Mouse (Mus musculus): Measurements from ENCODE around the gene Col4a4. TPM values are rescaled to one million over a fixed set of nuclear protein-coding genes. Genes with fewer than 3 reads are reported as not detected.

Gene Col4a4
- total RNA-seq, 2 experiments from 2014 or later, result 1.7 TPM

DNA sequence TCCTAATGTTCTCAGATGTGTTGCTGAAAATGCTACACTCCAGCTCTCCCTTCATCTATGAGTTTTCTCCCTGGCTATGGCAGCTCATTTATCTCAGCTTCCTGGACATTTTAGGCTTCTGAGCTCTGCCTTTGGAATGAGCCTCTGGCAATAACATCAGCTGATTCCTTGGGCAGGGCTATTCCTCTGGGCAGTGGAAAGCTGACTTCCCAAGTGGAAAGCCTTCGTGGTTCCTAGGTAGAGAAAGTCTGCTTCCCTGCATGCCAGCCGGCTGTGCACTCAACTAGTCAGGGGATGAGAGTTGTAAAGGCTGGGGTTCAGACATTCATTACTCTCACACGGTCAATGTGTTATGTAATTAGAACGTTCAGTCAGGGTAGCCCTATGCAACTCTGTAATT, 8.3 kb downstream of the Col4a4 start:
- no peak for DNase-seq

GRCm38 (mm10) chr1:82577915-82578314, 8.7 kb downstream of the Col4a4 start:
- DNase-seq, result no peak
- intact Hi-C loops (cut with DNase I), result no loop called here

More for the DNA sequence above, 8.3 kb downstream of the Col4a4 start:
- intact Hi-C loops (cut with DNase I), result no loop called here

DNA sequence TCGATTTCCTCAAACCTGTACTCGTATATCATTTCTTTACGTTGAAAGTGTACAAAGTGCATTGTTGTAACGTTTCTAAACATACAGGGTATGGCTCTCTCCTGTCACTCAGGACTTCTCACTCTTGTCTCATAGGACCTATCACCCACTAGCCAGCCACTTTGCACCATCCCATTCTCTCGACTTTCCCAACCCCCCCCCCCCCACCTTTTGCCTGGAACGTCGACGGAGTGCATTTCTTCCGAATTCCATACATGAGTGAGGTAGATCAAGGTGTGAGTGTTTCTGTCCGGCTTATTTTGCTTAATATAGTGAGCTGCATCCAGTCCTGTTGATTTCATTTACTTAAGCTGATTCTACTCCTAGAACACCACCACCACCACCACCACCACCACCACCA, 9.3 kb downstream of the Col4a4 start:
- intact Hi-C loops (cut with DNase I), result no loop called here
- DNase-seq, result no peak

DNA sequence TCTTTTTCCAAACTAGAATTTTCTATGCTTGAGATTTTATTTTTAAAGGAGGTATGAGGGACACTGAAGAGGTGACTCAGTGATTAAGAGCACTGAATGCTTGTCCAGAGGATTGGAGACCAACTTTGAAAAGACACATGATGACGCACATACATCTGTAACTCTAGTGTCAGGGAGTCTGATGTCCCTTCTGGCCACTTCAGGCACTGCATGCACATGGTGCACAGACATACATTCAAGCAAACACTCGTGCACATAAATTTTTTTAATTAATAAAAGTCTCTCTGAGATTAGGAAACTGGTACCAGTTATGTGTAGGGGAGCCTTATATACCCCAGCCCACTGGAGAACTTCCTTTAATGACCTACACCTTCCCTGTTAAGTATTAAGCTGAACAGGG, 10.5 kb downstream of the Col4a4 start:
- intact Hi-C loops (cut with DNase I), result no loop called here
- no peak for DNase-seq

DNA sequence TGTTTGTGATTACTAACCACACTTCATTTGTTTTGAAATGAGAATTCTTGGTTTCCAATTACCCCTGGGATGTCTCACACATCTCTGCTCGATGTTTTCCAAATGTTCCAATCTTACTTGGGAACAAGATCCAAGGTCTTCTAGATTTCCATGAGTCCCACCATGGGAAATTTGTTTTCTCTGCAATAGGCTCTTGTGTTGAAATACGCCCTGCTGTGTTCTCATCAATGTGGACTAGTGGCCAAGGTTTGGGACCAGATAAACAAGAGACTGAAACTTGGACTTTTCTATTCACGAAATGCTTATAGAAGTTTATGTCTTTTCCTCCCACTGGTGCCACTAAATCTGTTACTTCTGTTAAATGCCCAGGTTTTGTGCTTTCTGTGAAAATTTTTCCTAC, 11.0 kb downstream of the Col4a4 start:
- DNase-seq, result no peak
- intact Hi-C loops (cut with DNase I), result no loop called here

- intact Hi-C loops (cut with DNase I), result no loop called here
- DNase-seq, result no peak
Measured at GRCm38 (mm10) chr1:82571758-82572157, 14.9 kb downstream of the Col4a4 start.

GRCm38 (mm10) chr1:82569405-82569804, 17.2 kb downstream of the Col4a4 start:
- DNase-seq, result no peak
- intact Hi-C loops (cut with DNase I), result no loop called here

DNA sequence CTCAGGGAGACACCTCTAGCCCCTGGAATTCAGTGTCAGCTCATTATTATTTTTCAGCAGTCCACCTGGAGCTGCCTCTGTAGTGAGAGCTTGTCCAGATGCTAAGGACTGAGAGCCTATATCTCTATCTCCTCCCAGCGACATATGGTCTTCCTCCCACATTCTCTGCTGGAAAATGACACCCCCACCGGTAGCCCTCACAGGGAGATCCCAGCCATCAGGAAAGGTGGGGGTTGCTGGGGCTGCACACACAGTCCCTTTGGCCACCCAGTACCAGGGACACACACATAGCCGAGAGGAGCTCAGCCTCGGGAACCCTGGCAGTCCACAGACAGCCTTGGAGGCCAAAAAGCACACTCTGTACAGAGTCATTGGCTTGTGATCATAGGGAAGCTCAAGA, 26.4 kb downstream of the Col4a4 start:
- DNase-seq, result no peak
- intact Hi-C loops (cut with DNase I), result no loop called here

- no peak for DNase-seq
- intact Hi-C loops (cut with DNase I), result loop anchor here (5.0 kb wide), 1 partner anchor 87 kb away; no protein-coding TSS in a partner anchor
Measured at GRCm38 (mm10) chr1:82554889-82555288, 31.8 kb downstream of the Col4a4 start.

GRCm38 (mm10) chr1:82554443-82554850, 32.2 kb downstream of the Col4a4 start:
- intact Hi-C loops (cut with DNase I), result no loop called here
- peak; percentile 22 for DNase-seq

- DNase-seq, result no peak
- intact Hi-C loops (cut with DNase I), result no loop called here
Measured at GRCm38 (mm10) chr1:82545199-82545960, 41.3 kb downstream of the Col4a4 start.

- intact Hi-C loops (cut with DNase I), result no loop called here
- no peak for DNase-seq
Measured at GRCm38 (mm10) chr1:82544419-82545185, 42.0 kb downstream of the Col4a4 start.

- DNase-seq, result no peak
- intact Hi-C loops (cut with DNase I), result no loop called here
Measured at GRCm38 (mm10) chr1:82543934-82544333, 42.7 kb downstream of the Col4a4 start.

- no peak for DNase-seq
- intact Hi-C loops (cut with DNase I), result no loop called here
Measured at GRCm38 (mm10) chr1:82540056-82540455, 46.6 kb downstream of the Col4a4 start.

- intact Hi-C loops (cut with DNase I), result no loop called here
- no peak for DNase-seq
Measured at GRCm38 (mm10) chr1:82537848-82538247, 48.8 kb downstream of the Col4a4 start.

- DNase-seq, result no peak
- intact Hi-C loops (cut with DNase I), result no loop called here
Measured at GRCm38 (mm10) chr1:82536515-82537174, 50.0 kb downstream of the Col4a4 start.

GRCm38 (mm10) chr1:82527931-82528330, 58.7 kb downstream of the Col4a4 start:
- intact Hi-C loops (cut with DNase I), result no loop called here
- no peak for DNase-seq

- DNase-seq, result no peak
- intact Hi-C loops (cut with DNase I), result no loop called here
Measured at GRCm38 (mm10) chr1:82491954-82492353, 94.7 kb downstream of the Col4a4 start.

GRCm38 (mm10) chr1:82486371-82486770, 100.3 kb downstream of the Col4a4 start:
- intact Hi-C loops (cut with DNase I), result no loop called here
- DNase-seq, result no peak

- no peak for DNase-seq
- intact Hi-C loops (cut with DNase I), result no loop called here
Measured at GRCm38 (mm10) chr1:82482371-82482770, 104.3 kb downstream of the Col4a4 start.

DNA sequence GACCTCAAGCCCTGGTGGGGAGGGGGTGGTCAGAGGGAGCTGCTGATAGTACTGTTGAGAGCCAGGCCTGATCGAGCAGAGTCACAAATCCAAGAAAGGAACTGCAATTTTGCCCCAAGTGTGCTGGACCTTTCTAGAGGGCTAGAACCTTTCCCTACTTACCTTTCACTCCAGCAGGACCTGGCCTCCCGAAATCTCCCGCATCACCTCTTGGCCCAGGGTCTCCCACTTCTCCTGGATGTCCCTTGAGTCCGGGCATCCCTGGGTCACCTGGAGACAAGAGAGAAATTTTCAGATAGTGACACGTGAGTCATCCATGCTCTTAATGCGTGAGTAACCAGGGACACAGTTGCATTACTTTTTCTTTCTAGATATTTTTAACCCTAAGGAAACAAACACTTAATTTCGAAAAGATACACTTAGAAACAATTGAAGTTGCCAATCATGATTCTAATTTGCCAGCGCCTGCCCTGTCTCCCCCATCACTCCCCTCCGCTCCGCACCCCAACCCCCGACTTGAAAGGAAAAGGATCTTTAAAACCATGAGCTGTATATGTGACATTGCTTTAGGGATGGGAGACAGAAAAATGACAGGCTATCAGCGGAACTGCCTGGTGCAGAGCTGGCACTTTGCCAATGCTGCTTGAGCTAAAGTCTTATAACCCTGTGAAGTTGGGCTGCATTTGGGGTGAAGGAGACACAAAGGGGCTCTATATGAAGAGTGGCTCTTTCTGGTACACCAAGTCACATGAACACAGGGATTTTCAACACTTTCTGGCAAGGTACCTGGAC, 106.8 kb downstream of the Col4a4 start:
- intact Hi-C loops (cut with DNase I), result no loop called here
- peak; percentile 40 for DNase-seq
